Mouse (Mus musculus) lung, adult 2 months (tissue): ENCODE results near the gene Mixl1.

Source experiments
- CTCF ChIP-seq: fragments of 200-500 bp; IDR thresholded peaks from 2 replicates; pipeline ENCODE4 v1.5.1; 2011; ENCODE audit warnings: mild to moderate bottlenecking, low read length, control low read depth; ENCODE audit not compliant: insufficient read depth
- POLR2A ChIP-seq: fragments of 200-500 bp; IDR thresholded peaks from 2 replicates; pipeline ENCODE4 v1.6.1; 2011; ENCODE audit warnings: low read depth, mild to moderate bottlenecking, control low read depth, low read length, borderline replicate concordance; ENCODE audit errors: extremely low read depth

- TF ChIP-seq CTCF (no peak), POLR2A (no peak)
Measured at GRCm38 (mm10) chr1:180696626-180697352, at the start of gene Mixl1.
